Mouse (Mus musculus): Measurements from ENCODE around the gene Nubp2.

DNA sequence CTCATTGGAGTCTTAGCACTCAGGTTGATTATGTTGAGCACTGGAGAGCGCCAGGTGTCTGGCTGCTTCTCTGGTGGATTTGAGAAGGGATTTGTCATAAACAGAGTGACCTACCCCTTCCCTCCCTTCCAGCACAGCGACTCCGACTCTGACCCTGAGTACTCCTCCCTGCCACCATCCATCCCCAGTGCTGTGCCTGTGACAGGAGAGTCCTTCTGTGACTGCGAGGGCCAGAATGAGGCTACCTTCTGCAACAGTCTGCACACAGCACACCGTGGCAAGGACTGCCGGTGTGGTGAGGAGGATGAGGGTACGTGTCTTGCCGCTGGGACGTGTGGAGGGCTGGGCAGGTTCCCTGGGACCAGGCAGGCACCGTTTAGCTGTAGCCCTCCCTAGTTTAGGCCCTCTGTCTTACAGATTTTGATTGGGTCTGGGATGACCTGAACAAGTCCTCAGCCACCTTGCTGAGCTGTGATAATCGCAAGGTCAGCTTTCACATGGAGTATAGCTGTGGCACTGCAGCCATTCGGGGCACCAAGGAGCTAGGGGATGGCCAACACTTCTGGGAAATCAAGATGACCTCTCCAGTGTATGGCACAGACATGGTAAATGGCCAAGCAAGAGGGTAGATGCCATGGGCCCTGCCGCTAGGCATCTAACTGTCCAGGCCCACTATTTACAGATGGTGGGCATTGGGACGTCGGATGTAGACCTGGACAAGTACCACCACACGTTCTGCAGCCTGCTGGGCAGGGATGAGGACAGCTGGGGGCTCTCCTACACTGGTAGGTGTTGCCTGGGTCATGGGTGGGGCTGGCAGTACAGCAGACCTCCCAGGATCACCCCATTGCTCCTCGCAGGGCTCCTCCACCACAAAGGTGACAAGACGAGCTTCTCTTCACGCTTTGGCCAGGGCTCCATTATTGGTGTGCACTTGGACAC, 4.3 kb upstream of the Nubp2 start:
- no peak for TF ChIP-seq POLR2A (IDR thresholded peaks at IDR 0.05; ENCODE audit: borderline replicate concordance, extremely low read depth, insufficient read depth, insufficient read length, poor library complexity, severe bottlenecking)
- no peak for TF ChIP-seq CTCF (IDR thresholded peaks at IDR 0.05; ENCODE audit: borderline replicate concordance, extremely low read depth, insufficient read depth, insufficient read length)
